Mouse (Mus musculus): ENCODE measurements around the gene Fars2.

Fars2 gene

DNA sequence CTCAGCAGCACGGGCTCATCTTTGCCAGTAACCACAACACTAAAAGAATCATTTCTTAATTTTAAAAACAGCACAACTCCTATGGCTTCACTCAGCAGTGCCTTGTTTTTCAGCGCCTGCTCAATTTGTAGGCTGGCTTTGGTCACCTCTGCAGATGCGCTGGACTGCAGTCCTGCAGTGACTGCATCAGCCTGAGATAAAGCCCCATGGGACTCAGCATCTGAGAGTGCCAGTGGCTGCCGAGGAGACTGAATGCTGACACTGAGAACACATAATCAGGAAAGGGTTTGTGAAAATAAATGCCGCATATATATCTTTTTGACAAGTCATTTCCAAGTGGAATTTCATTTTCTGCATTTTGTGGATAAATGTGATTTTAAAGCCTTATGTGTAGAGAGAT, 268.9 kb downstream of the Fars2 start:
- no peak for DNase-seq

DNA sequence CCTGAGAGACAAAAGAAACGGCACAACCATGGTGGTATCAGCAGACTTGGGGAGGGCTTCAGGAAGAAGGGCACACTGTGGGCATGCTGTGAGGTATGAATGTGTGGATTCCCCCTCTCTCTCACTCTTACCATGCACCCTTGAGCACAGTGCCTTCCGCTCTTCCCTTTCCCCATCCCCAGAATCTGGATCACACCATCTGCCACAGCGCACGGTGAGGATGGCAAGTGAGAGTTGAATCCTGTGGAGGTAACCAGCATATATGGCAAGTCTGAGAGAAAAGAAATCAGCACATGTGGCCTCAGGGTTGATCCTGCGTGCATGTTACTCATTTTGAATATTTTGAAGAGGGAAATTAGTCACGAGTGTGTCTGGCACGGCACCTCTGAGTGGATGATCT, 274.7 kb downstream of the Fars2 start:
- DNase-seq, result no peak

DNA sequence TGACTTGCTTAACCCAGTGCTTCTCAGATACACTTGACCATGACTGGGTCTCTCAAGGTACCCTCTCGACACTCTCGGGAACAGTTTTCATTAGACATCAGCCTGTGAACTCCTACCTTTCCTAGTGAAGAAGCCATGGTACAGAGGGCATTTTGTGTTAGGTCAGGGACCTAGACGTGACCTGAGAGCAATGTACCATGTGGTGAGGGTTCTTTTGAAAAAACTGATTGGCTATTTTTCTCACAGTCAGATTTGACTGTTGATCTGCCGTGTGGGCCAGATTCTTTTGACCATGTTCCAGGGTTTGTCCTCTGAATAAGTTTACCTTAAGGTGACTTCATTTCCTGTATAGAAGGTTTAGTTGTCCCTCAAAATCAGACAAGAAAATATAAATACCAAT, 275.5 kb downstream of the Fars2 start:
- DNase-seq, result no peak

DNA sequence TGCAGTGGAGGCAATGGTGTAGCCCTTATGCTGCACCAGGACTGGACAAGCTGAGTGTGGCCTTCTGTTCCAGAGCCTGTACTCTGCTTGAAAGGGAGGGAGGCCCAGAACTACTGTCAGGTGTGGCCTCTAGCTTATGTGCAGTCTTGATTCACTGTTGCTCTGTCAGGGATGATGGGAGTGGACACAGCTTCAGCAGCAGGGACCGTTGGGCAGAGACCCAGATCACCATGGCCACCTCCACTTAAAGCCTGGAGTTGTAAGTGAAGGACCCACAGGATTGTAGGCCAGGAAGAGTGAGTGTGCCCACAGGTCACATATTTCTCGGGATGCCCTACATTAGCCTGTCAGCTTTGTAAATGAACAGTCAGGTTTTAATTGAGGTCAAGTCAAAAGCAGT, 283.8 kb downstream of the Fars2 start:
- no peak for DNase-seq

DNA sequence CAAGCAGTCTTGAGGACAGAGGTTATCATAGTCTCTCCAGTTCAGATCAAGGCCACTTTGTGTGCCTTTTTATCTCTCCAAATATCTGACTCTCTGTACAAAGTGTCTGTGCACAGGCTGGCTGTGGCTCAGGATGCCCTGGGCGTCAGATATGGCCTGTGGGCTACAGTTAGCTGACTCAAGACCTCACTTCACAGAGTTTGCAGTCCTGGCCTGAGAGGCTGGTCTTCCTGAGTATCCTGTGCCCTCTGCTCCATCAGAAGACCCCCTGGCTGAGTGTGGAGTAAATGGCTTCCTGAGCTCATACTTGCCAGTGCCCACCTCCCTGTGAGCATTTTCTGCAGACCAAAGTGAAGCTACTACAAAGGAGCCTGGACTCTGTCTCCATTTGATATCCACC, 296.1 kb downstream of the Fars2 start:
- DNase-seq, result no peak

DNA sequence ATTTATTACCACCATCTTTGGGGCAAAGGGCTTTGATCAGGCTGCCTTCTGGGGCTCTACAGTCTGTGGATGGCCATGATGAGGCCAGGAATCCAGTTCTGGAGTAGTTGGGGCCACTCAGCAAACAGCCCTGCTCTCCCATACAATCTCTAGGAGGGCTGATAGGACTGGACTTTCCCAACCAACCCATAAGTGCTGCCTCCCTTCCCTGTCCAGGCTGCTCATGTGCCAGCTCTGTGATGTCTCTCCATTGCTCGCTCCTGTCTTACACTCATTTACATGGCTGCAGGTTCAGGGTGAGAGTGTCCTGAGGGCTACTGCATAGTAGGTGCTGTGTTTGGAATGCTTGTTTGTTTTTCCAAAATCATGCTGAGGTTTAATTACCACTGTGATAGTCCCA, 298.0 kb downstream of the Fars2 start:
- DNase-seq, result no peak

DNA sequence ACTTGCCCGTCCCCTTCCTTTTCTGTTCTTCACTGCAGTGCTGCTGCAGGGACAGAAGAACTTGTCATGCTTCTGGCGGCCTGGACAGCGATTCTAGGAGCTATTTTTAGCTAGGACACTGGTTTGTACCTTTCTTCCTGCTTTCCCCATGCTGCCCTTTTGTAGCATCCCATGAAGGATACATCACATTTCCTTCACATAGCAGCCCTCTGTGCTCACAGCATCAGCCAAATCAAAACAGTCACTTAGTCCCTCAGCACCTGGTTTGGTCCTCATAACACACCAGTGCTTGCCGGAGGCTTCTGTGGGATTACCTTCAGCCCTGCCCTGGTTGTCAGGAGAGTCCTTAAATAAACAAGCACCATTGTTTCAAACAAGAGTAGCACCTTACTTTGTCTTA, 299.3 kb downstream of the Fars2 start:
- DNase-seq, result no peak

DNA sequence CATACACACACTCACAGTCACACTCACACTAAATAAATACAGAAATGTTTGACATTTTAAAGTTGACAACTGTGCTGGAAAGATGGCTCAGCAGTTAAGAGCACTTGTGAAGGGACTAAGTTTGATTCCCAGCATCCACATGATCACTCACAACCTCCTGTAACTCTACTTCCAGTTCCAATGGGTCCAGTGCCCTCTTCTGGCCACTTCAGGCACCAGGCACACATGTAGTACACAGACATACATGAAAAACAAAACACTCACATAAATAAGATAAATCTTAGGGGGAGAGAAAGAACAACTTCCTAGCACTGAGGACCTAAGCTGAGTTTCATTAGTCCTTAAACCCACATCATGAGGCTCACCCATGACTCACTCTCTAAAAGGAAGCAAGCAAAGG, 302.1 kb downstream of the Fars2 start:
- peak in 1 of 2 experiments; percentile 25 for DNase-seq

DNA sequence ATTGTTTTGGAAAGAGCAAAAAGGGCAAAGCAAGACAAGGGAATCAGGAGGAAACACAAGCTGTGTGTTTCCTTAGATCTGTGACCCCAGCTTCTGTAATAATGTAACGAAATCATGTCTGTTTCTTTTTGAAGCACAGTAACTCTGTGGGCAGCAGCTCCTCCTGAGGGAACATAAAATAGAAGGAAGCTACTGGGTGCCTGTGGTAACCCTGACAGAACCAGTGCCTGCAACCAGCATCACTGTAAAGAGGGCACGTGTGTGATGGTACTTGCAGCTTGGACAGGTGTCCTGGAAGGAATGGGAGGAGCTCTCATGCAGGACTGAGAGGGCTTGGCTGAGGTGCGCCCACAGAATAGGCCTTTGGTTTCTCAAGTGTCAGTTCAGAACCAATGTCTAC, 305.2 kb downstream of the Fars2 start:
- DNase-seq, result no peak

DNA sequence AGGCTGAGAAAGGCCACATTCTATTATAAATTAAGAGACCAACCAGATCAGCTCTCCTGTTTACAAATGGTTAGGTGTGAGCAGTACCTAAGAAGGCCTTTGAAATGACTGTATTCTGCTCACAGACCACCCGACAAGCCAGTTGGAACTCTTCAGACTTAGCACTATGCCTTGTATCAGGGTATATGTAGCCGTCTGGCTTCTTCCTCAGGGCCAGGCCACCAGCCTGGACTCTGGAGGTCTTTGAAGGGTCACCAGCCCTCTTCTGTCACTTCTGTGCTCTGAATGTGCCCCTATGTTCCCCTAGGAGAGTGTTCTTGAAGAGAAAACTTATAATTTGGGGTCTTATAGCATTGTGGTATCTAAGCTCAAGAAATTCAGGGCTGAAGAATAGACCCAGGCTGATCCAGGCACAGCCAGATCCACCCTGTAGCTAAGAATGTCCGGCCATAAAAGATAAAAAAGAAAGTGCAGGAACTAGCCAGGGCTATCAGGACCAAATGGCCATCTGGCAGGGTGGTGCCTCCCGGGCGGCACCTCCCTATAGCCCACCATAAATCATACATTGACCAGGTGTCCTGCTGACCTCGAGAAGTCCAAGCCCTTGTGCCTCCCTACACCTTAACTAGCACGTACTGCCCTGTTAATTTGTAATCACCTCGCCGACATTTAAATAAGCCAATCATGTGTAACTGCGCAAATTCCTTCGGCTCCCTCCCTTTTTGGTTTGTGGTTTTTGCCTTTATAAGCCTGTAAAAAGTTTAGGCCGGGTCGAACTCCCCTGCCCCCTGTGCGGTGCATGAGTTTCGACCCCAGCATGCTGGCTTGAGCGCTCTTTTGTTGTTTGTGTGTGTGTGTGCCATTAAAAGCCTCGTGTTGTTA, 308.9 kb downstream of the Fars2 start:
- peak; percentile 41 to 43 for DNase-seq

DNA sequence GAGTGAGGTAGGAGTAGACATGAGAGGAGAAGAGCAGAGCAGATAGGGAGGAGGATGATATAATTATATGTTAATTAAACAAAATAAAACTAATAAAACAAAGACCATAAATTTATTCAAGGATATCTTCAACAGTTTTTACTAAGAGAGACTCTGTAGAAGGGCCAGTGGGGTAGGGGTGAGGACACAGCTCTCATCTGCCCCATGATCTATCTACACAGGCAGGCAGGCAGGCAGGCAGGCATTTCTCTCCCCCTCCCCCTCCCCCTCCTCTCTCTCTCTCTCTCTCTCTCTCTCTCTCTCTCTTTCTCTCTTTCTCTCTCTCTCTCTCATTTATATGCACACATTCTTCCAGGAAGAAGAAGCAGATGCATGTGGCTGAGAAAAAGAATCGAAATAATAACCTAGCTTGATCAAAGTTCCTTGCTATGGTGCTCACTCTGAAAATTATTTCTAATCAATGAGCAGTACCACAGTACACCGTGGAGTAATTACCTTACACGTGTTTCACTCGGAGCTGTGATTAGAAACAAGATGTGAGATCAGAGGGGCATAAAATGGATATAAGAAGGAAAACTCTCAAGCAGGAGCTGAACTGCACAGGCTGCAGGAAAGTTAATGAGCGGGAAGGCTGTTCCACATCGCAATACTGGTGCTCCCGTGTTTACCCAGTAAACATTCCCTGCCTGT, 312.4 kb downstream of the Fars2 start:
- DNase-seq, result no peak

DNA sequence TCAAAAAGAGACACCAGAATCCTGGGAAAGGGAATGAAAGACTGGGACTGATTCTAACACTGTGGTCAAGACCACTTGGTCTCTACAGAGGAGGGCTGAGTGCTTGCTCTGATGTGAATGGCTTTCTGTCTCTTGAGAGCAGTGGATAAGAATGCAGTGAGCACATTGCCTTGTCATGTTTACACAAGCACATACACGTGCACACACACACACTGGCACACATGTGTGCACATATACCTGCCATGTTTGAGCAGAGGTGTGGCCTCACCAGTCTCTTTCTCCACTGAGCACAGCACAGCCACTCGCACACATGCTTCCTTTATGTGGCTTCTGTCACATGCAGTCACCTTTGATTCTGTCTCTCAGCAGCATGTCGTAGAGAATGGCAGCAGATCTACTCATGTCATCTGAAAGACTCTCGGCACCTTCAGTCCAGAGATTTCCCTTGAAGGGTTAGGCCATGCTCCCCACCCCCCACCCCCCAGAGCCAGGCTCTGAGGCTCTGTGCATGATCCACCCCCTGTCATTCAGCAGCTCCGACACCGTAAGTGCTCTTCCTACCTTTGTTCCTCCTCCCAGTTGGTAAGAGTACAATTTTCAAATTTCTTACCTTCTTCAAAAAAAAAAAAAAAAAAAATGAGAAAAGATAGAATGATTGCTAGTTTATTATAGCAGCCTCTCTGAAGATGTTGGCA, 313.4 kb downstream of the Fars2 start:
- DNase-seq, result no peak

DNA sequence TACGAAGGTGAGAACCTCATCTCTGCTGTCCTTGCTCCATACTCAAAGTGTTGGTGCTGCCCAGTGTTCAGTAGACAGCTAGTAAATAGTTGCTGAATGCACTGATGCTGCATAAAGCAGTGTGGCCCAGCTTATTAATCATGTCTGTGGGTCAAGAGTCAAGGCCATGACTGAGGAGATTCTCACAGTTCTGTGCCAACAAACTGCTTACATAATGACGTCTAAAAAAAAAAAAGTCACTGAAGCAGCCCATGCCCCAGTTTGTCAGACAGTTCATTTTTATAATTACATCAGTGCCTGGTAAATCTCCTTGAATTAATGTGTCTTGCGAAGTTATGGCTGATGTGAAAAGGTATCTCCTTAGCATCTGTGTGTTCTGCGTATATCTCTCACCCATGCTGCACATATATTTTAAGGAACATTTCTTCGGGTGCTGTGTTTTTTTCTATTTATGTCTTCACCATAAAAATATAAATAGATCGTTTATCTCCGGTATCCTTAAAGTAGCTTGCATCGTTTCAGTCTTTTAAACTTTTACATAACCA, 314.8 kb downstream of the Fars2 start:
- peak; percentile 18 to 61 for DNase-seq

DNA sequence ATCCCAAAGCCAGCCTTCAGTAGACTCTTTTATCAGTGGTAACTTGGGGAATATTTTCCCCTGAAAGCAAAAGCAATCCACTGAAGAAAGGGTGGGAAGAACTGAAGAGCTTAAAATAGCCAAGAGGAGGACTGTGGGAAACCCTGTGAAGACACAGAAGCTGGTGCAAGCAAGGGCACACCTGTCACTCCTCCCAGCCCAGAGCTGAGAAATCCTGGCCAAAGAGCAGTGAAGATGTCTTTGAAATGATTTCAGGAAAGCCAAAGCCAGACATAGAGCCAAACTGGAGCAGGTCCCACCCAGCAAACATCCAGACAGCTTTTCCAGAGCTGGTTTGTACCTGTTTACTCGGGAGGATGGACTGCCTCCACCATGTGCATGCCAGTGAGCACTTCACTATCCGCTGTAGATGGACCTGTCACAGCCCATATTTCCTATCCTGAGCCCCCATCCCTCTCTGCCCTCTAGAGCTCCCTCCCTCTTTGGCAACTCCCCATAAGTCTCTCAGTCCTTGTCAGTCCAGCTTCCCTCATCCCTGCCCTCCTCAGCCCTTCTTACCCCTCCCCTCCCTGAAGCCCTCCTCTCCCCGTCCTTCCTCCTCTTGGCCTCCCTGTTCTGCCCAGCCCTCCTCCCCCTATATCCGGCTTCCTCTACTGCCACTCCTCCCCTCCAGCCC, 327.7 kb downstream of the Fars2 start:
- DNase-seq, result no peak

DNA sequence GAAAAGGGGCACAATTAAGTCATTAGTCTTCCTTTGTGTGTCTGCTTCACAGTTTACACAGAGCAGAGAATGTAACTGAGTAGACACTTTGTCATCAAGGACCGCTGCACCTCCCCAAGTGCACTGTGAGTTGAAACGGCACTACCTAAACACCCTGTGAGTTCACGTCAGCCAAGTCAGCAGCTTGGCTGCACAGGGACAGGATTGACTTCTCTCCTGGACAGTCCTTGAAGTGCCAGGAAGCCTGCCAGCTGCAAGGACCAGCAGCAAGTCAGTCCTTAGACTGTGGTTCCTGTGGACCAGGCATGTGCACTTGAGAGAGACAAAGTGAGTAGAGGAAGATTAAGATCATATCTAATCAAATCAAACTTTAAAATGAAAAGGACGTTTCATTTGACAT, 330.7 kb downstream of the Fars2 start:
- DNase-seq, result peak in 1 of 2 experiments; percentile 26

DNA sequence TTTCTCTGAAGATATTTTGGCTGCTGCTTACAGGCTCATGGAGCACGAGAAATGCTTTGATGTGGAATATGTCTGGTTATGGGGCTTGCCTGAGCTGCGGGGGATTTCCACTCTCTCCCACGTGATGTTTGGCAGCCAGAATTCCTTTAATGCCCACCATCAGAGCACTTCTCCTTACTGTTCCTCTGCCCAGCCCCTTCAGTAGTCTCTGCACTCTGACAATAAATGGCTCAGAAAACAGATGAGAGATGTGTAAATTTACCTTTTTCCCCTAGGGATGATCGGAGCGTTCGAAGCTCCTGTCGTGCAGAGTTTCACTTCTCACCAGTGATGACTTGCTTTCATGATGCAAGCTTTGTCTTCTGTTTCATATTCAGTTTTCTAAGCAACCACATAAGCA, 331.4 kb downstream of the Fars2 start:
- DNase-seq, result no peak

DNA sequence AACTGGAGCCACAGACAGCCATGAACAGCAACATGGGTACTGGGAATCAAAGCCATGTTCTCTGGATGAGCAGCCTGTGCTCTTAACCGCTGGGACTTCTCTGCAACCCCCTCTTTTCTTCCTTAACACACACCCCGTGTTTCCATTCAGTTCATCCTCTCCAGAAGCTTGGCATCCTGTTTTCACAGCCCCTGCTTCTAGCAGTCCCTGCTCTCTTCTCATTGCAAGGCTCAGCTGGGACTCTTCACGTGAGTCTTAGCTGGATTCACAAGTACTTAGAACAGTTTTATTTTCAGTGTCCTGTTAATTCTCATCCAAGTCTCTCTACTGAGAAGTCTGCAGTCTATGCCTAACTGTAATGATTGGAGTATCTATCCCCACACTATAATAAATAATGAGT, 334.2 kb downstream of the Fars2 start:
- DNase-seq, result no peak

DNA sequence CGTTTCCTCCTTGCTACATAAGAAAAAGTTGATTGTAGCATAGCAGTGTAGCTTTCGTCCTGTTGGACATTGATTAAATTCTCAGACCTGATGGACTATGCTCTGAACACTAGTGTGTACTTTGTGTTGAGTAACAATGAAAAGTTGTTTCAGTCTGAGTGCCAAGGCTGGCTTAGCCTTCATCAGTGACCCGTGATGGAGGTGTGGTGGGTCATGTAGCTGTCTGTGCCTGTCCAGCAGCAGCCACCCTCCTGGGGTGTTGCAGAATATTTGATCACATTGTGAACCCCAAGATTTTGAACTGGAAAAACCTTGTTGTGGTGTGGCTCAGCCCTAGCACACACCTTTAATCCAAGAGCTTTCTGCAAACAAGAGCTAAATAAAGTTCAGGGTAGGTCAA, 343.3 kb downstream of the Fars2 start:
- DNase-seq, result peak; percentile 76 to 89

DNA sequence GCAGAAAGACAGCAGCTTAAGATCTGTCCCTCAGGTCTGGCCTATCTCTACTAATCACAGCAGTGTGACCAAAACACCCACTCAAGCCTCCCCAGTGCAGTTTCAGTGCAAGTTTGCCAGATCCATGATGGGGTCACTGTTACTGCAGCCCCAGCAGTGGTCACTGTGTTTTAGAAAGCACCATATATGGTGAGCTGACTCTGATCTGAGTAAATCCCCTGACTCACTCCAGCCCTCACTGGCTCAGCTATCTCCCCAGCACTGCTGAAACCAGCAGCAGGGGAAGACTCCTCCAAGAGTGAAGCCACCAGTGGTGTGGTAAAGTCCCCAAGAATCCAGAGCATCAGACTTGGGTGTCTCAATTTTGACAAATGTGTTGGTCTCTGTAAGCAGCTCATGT, 346.5 kb downstream of the Fars2 start:
- no peak for DNase-seq

DNA sequence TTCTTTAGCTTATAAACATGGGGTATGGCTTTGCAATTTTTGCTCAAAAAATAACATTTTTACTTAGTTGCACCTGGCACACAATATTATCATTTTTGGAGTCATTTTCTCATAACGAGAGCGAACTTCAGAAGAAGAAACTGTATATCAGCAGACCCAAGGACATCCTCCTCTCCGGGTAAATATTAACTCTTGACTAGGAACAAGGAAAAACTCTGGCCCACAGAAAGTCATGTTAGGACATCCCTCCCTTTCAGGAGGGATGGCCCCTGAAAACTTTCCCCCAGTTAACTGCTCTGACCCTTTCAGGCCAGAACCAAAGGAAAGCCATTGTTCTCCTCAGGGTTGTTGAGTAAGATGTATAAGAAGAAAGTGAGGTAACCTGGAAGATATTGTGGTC, 348.9 kb downstream of the Fars2 start:
- DNase-seq, result peak in 1 of 2 experiments; percentile 43

DNA sequence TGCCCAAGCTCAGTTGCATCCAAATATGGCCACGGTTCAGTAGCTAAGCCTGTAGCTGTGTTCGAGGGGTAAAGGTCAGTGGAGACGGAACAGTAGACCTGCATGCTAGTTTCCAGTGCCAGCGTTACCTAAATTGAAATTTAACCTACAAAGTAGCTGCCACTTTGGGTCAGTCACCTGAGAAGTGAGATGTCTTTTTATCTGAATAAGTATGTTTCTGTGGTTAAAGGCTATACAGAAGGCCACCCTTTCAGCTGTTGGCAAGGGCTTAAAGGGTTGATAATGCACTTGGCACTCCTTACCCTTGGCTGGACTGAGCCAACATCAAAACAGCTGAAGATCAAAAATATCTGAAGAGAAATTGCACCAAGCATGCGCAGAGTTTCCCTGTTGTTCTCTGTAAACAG, 349.3 kb downstream of the Fars2 start:
- DNase-seq, result peak; percentile 68 to 90

DNA sequence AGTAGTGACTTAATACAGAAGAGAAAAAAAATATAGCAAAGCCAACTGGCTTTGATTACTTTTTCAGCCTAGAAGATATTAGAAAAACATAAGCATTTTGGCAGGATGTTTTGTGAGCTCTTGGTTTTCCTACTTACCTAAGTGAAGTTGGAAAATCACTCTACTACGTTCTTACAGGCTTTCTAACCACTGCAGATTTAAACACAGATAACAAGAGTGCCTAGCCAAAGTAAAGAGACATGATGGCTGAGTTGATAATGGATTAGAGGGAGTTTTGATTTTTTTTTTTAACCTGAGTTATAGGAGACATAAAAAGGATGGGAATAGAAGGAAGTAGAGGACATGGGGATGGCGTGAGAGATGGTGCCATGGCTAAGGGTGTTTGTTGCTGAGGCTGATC, 350.6 kb downstream of the Fars2 start:
- no peak for DNase-seq

DNA sequence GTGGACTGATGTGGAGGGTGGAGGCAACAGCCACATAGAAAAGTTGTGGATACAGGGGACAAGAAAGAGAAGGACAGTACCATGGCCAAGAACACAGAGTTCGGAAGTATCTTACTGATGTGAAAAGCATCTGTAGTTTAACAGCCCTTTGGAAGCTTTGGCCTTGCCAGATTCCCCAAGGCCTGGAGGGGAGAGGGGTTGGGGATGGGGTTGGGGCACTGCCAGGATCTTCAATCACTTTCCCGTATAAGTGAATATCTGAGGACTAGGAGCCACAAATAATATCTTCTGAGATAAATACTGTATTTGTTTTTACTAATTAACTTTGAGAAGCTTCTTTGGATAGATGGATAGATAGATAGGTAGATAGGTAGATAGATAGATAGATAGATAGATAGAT, 351.8 kb downstream of the Fars2 start:
- DNase-seq, result no peak

Measured in kidney, postnatal 36 days (tissue).